Mouse (Mus musculus) gastrocnemius, postnatal 14 days (tissue): Measurements from ENCODE around the gene Tbxa2r. TPM values are rescaled to one million over a fixed set of nuclear protein-coding genes. Genes with fewer than 3 reads are reported as not detected.
A peak's percentile ranks its signal among the peaks of the same experiment; 100 is the strongest.

Experiments
- DNase-seq: peaks from one replicate; pipeline ENCODE4 v3.0.0; 2021; ENCODE audit warnings: mixed read lengths
- intact Hi-C: fragments of 180-260 bp; cut with DNase I; formaldehyde crosslinking; loops from one replicate; pipeline ENCODE4 v1.15.1; 2025; ENCODE audit warnings: low total_unique reads
- total RNA-seq, 2 experiments: library from RNA; stranded (reverse); gene quantifications; 2 replicates each; pipeline ENCODE4 v1.2.3; 2021

Tbxa2r gene
- total RNA-seq, 2 experiments from 2014 or later = 1.5 to 2.2 TPM

GRCm38 (mm10) chr10:81335393-81336340, 7.1 kb downstream of the Tbxa2r start:
- intact Hi-C loops = no loop called here
- peak; percentile 47 for DNase-seq

DNA sequence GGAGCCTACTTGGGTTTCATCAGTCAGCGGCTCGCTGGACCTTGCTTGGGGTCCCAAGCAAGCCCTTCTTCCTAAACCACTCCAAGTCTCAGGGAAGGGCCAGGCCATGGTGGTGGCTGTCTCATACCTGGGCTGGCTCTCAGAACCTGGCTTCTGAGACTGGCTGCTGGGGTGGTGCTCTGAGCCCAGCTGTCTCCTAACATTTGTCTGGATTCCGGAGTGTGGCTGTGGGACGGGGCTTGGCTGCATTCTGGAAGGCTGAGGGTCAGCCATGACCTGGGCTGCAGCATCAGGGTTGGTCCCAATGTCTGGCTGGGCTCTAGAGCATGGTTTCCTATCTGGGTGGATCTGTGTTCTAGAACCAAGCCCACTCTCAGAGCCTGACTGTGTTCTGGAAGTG, 8.0 kb downstream of the Tbxa2r start:
- no peak for DNase-seq
- intact Hi-C loops = no loop called here

GRCm38 (mm10) chr10:81340551-81341332, 12.2 kb downstream of the Tbxa2r start:
- no peak for DNase-seq
- intact Hi-C loops = no loop called here

- peak; percentile 73 for DNase-seq
- intact Hi-C loops = no loop called here
Observed at GRCm38 (mm10) chr10:81341333-81341949, 12.9 kb downstream of the Tbxa2r start.

GRCm38 (mm10) chr10:81342686-81343505, 14.4 kb downstream of the Tbxa2r start, which contains the start of gene Gipc3:
Gene Gipc3 (minus strand): TSS chr10:81343266.
- intact Hi-C loops = no loop called here
- no peak for DNase-seq

- intact Hi-C loops = no loop called here
- no peak for DNase-seq
Observed at GRCm38 (mm10) chr10:81344421-81345161, 16.1 kb downstream of the Tbxa2r start.

- DNase-seq = no peak
- intact Hi-C loops = no loop called here
Observed at GRCm38 (mm10) chr10:81345162-81345534, 16.6 kb downstream of the Tbxa2r start.

DNA sequence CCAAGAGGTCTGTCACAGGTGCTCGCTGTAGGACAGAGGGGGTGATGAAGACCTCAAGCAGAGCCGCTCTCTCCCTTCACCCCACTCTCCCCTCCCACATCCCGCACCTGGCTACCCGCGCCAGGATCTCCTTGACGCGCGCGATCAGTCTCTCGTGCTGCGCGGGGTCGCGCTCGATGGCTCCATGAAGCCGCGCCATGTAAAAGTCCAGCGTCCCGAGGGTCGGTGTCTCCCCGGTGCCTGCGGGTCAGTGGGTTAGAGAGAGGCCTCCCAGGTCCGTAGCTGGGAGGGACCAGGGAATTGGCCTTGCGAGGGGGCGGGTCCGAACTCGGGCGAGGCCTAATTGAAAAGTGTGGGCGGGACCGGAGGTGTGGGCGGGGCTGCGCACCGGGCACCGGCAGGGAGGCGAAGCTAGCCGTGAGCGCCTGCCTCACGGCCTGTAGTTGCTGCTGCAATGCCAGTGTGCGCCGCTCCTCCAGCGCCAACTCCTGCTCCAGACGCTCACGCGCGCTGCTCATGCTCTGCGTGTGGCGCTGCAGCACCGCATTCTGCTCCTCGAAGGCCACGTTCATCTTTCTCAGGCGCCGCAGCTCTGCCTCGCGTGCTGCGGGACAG, 18.0 kb downstream of the Tbxa2r start:
- intact Hi-C loops = no loop called here
- no peak for DNase-seq

DNA sequence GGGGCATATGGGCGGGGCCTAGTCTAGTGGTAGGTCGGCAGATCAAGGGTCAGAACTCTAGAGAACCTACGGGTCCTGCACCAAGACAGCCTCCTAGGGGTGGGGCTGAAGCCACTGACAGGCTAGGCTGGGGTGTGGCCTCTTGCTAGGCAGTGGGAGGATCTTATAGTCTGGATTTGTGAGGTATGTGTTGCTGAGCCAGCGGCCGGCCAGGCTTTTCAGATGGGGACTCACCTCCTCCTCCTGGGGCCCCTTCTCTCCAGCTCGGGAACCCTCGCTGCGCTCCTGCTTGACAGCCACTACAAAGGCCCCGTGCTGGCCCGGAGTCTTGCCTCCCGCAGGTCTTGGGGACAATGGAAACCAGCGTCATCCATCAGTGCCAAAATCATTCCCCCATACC, 20.6 kb downstream of the Tbxa2r start:
- intact Hi-C loops = no loop called here
- DNase-seq = no peak

GRCm38 (mm10) chr10:81349961-81350350, 21.4 kb downstream of the Tbxa2r start:
- intact Hi-C loops = loop anchor here (5.0 kb wide), 1 partner anchor 63 kb away; no protein-coding TSS in a partner anchor
- no peak for DNase-seq

GRCm38 (mm10) chr10:81350351-81351063, 22.0 kb downstream of the Tbxa2r start, which contains the start of gene Hmg20b:
Gene Hmg20b (minus strand): TSS chr10:81350480.
- DNase-seq = peak; percentile 100
- intact Hi-C loops = loop anchor here (5.0 kb wide), 1 partner anchor 63 kb away; no protein-coding TSS in a partner anchor

DNA sequence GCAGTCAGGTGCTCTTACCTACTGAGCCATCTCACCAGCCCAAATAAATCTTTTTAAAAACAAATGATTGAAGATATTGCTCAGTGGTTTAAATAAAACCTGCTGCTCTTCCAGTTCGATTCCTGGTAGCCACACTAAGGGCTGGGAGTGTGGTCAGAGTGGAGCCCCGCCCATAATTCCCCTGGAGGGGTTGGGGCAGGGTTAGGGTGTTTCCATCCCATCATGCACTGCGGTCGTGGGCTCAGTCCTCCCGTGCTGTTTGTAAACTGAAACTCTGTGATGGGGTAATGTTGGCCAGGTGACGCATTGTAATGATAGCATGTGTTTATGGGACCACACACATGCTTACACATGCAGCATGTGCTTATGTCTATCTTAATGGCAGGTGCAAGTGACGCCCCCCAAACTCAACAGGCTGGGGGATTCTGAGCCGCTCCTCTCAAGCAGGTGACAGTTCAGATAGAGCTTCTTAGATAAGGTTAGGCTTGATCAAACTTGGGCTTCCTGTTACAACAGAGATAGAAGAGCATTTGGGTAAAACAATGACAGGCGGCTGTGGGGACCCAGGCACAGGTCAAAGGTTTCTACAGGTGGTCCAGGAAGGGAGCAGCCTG, 23.3 kb downstream of the Tbxa2r start:
- no peak for DNase-seq
- intact Hi-C loops = loop anchor here (5.0 kb wide), 1 partner anchor 64 kb away; no protein-coding TSS in a partner anchor

DNA sequence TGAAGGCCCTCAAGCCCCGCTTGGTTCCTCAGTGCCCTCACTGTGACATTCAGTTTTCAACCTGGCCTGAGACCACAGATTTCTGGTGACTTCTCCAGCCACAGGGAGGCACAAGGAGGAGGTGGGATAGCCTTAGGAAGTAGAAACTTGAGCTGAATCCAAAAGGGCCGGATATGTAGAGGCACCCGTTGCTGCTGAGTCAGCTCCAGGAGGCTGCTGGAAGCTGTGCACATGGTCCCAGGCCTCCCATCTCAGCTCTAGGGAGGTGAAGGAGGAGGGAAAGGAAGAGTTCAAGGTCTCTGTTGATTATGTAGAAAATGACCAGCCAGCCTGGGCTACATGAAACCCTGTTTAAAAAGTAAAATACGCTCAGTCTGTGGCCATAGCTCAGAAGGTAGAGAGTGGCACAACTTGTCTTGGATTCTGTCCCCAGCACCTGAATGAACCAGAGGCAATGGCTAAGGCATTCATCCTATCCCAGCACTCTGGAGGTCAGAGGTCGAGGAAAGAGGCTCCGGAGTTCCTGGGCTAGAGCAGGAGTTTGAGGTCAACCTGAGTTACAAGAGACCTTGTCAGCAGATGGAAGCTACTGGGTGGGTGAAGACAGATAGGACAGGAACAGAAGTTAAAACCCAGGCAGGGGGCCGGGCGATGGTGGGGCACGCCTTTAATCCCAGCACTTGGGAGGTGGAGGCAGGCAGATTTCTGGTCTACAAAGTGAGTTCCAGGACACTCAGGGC, 26.4 kb downstream of the Tbxa2r start:
- intact Hi-C loops = loop anchor here (5.0 kb wide), 1 partner anchor 68 kb away; no protein-coding TSS in a partner anchor
- no peak for DNase-seq

- no peak for DNase-seq
Observed at GRCm38 (mm10) chr10:81355533-81355932, 27.0 kb downstream of the Tbxa2r start.

DNA sequence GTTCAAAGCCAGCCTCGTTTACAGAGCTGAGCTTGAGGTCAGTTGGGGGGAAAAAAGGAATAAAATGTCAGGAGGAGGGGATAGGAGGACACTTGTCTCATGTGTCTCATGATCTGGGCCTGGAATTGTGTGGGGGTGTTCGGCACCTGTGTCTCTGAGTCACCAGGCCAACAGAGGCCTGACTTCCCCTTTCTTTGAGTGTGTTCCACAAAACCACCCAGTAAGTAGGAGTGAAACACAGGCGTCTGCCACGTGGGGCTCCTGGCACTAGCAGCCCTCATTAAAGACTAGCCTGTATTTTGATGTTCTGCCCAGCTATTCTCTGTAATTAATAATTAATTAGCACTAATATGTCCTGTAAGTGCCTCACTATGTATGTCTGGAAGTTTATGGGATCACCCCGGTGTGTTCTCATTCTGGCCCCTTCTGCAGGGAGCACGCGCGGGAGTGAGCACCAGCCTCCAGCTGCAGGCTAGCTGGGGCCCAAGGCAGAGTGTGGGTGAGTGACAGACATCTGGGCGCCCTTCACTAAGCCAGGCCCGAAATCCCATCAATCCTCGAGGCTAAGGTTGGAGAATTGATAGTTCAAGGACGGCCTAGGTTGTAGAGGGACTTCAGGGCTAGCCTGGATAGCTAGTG, 27.9 kb downstream of the Tbxa2r start:
- intact Hi-C loops = no loop called here
- DNase-seq = no peak

More at GRCm38 (mm10) chr10:81355533-81355932, 27.0 kb downstream of the Tbxa2r start:
- intact Hi-C loops = no loop called here
